Mouse (Mus musculus) kidney, postnatal 0 days (tissue): ENCODE results near the gene Exph5. TPM values are rescaled to one million over a fixed set of nuclear protein-coding genes. Genes with fewer than 3 reads are reported as not detected.
A peak's percentile ranks its signal among the peaks of the same experiment; 100 is the strongest.

Experiments used
- ATAC-seq: fragments of 200-750 bp; cut with Nextera tagmentation; replicated peaks from 2 replicates; pipeline ENCODE4 v1.8.0; 2017; ENCODE audit warnings: low read depth, moderate number of reproducible peaks, moderate TSS enrichment, moderate library complexity; ENCODE audit not compliant: low FRiP score
- DNase-seq: peaks from one replicate; pipeline ENCODE4 v3.0.0-alpha.2; 2016; ENCODE audit warnings: low spot score
- H3K27ac ChIP-seq: fragments of 300-500 bp; sonication (generic); 2 replicates; pipeline ENCODE4 v1.5.1; 2014; ENCODE audit warnings: mild to moderate bottlenecking
- H3K27me3 ChIP-seq: fragments of 300-500 bp; sonication (generic); 2 replicates; pipeline ENCODE4 v1.6.1; 2014; ENCODE audit warnings: low read length, mixed read lengths; ENCODE audit not compliant: insufficient read depth
- H3K36me3 ChIP-seq: fragments of 300-500 bp; sonication (generic); 2 replicates; pipeline ENCODE4 v1.6.1; 2014; ENCODE audit warnings: low read length, mixed read lengths; ENCODE audit not compliant: insufficient read depth
- H3K4me1 ChIP-seq: fragments of 300-500 bp; sonication (generic); replicated peaks from 2 replicates; pipeline ENCODE4 v1.6.1; 2014; ENCODE audit warnings: antibody characterized with exemption, low read length, mixed read lengths; ENCODE audit not compliant: insufficient read depth
- H3K4me2 ChIP-seq: fragments of 300-500 bp; sonication (generic); 2 replicates; pipeline ENCODE4 v1.6.1; 2014; ENCODE audit warnings: mild to moderate bottlenecking, low read length, moderate library complexity, mixed read lengths
- H3K4me3 ChIP-seq: fragments of 300-500 bp; sonication (generic); replicated peaks from 2 replicates; pipeline ENCODE4 v1.5.1; 2014; ENCODE audit warnings: low read depth, low read length
- H3K9ac ChIP-seq: fragments of 300-500 bp; sonication (generic); 2 replicates; pipeline ENCODE4 v1.6.1; 2014; ENCODE audit warnings: low read depth, low read length
- H3K9me3 ChIP-seq: fragments of 300-500 bp; sonication (generic); replicated peaks from 2 replicates; pipeline ENCODE4 v1.6.1; 2016; ENCODE audit warnings: low read length, inconsistent platforms, mixed read lengths
- CTCF ChIP-seq: IDR thresholded peaks from 2 replicates; pipeline ENCODE4 v1.5.1; 2016; ENCODE audit warnings: antibody characterized with exemption, low read depth, mild to moderate bottlenecking, moderate library complexity
- WGBS: fragments of 180-500 bp; shearing (Covaris S2); extraction: QIAGEN DNeasy Blood & Tissue Kit; methylation state at CpG from one replicate; pipeline ENCODE4 v1.1.7; 2014; 5-methylcytosine and 5-hydroxymethylcytosine counted together
- polyA plus RNA-seq: library from polyadenylated mRNA; unstranded; fragments of >200 nt; fragmentation: Nextera tagmentation; extraction: Ambion mirVana; gene quantifications from 2 replicates; pipeline ENCODE4 v1.2.1, GENCODE M21; 2015

Exph5 gene
- polyA plus RNA-seq, 1 experiment from 2014 or later: 2.4 TPM

- Histone ChIP-seq H3K27me3 (no peaks in the 10 kb centered on the region), H3K27ac (no peak overlapping the region), H3K4me3 (no peak overlapping the region), H3K4me2 (no peak overlapping the region), H3K9me3 (no peaks in the 10 kb centered on the region), H3K36me3 (no peaks in the 10 kb centered on the region), H3K9ac (no peak overlapping the region), H3K4me1 (no peaks in the 10 kb centered on the region)
- WGBS: 42% methylated on average over 6 of the region's 6 CpGs
- DNase-seq: no peak
- no peak for ATAC-seq
- TF ChIP-seq CTCF: no peak
Measured at GRCm38 (mm10) chr9:53346402-53346801, 44.9 kb downstream of the Exph5 start.

- Histone ChIP-seq H3K4me2 (no peak overlapping the region), H3K4me1 (no peaks in the 10 kb centered on the region), H3K9me3 (no peaks in the 10 kb centered on the region), H3K9ac (no peak overlapping the region), H3K4me3 (no peak overlapping the region), H3K36me3 (no peaks in the 10 kb centered on the region), H3K27ac (no peak overlapping the region), H3K27me3 (no peaks in the 10 kb centered on the region)
- ATAC-seq: no peak
- TF ChIP-seq CTCF: no peak
- 50% methylated on average over 1 of the region's 1 CpGs for WGBS
- no peak for DNase-seq
Measured at GRCm38 (mm10) chr9:53349211-53349610, 47.7 kb downstream of the Exph5 start.

GRCm38 (mm10) chr9:53350331-53350730 lies 48.9 kb downstream of the Exph5 start:
- 92% methylated on average over 2 of the region's 2 CpGs for WGBS
- no peak for TF ChIP-seq CTCF
- no peaks in the 10 kb centered on the region for H3K4me1 ChIP-seq
- H3K27ac ChIP-seq: no peak overlapping the region
- H3K9me3 ChIP-seq: no peaks in the 10 kb centered on the region
- no peak overlapping the region for H3K4me3 ChIP-seq
- DNase-seq: no peak
- no peak for ATAC-seq
- no peaks in the 10 kb centered on the region for H3K27me3 ChIP-seq
- no peak overlapping the region for H3K4me2 ChIP-seq
- H3K36me3 ChIP-seq: no peaks in the 10 kb centered on the region
- H3K9ac ChIP-seq: no peak overlapping the region

GRCm38 (mm10) chr9:53351899-53352298 lies 50.4 kb downstream of the Exph5 start:
- Histone ChIP-seq H3K9ac (no peak overlapping the region), H3K4me2 (no peak overlapping the region), H3K4me1 (no peaks in the 10 kb centered on the region), H3K4me3 (no peak overlapping the region), H3K27ac (no peak overlapping the region), H3K9me3 (no peaks in the 10 kb centered on the region), H3K27me3 (no peaks in the 10 kb centered on the region), H3K36me3 (no peaks in the 10 kb centered on the region)
- no peak for ATAC-seq
- DNase-seq: no peak
- TF ChIP-seq CTCF: no peak
- 84% methylated on average over 6 of the region's 6 CpGs for WGBS

GRCm38 (mm10) chr9:53353161-53353560 lies 51.7 kb downstream of the Exph5 start:
- Histone ChIP-seq H3K9me3 (no peaks in the 10 kb centered on the region), H3K27ac (no peak overlapping the region), H3K27me3 (no peaks in the 10 kb centered on the region), H3K9ac (no peak overlapping the region), H3K4me1 (no peaks in the 10 kb centered on the region), H3K36me3 (no peaks in the 10 kb centered on the region), H3K4me3 (no peak overlapping the region), H3K4me2 (no peak overlapping the region)
- DNase-seq (no peak), ATAC-seq (no peak)
- 89% methylated on average over 5 of the region's 5 CpGs for WGBS
- TF ChIP-seq CTCF: no peak

- H3K9me3 ChIP-seq: no peaks in the 10 kb centered on the region
- H3K27me3 ChIP-seq: no peaks in the 10 kb centered on the region
- TF ChIP-seq CTCF: no peak
- H3K36me3 ChIP-seq: no peaks in the 10 kb centered on the region
- H3K4me3 ChIP-seq: no peak overlapping the region
- 19% methylated on average over 14 of the region's 14 CpGs for WGBS
- DNase-seq: peak; percentile 27
- H3K4me1 ChIP-seq: no peaks in the 10 kb centered on the region
- peak overlapping the region; percentile 32; the same call in 1 of the 2 replicates for H3K9ac ChIP-seq
- H3K4me2 ChIP-seq: peak overlapping the region; percentile 39; the same call in 1 of the 2 replicates
- 0 out of 2 replicates have a peak overlapping the region, but pooled peaks have one; percentile 47 for H3K27ac ChIP-seq
- ATAC-seq: no peak; the same call in 1 of the 2 replicates
Measured at GRCm38 (mm10) chr9:53356219-53357155, 55.0 kb downstream of the Exph5 start.
